Mouse (Mus musculus) brain, embryonic 14.5 days (tissue): Measurements from ENCODE around the gene Npat. TPM values are rescaled to one million over a fixed set of nuclear protein-coding genes. Genes with fewer than 3 reads are reported as not detected.

Source experiments
- DNase-seq: peaks from one replicate; pipeline ENCODE4 v3.0.0-alpha.2; 2011; ENCODE audit warnings: low read depth
- CTCF ChIP-seq: fragments of 200-500 bp; IDR thresholded peaks from 2 replicates; pipeline ENCODE4 v1.5.1; 2012; ENCODE audit warnings: inconsistent platforms, mild to moderate bottlenecking, moderate library complexity, borderline replicate concordance; ENCODE audit not compliant: insufficient read depth, insufficient read length; ENCODE audit errors: extremely low read depth
- POLR2A ChIP-seq: fragments of 200-500 bp; IDR thresholded peaks from 2 replicates; pipeline ENCODE4 v1.6.1; 2012; ENCODE audit warnings: mild to moderate bottlenecking, inconsistent platforms, borderline replicate concordance; ENCODE audit not compliant: poor library complexity, insufficient read depth, insufficient read length, severe bottlenecking; ENCODE audit errors: extremely low read depth
- polyA plus RNA-seq: library from polyadenylated mRNA; depleted of rRNA; stranded (reverse); fragments of >200 nt; gene quantifications from 2 replicates; pipeline ENCODE4 v1.2.3, GENCODE M21; 2012

Gene Npat
- polyA plus RNA-seq, 1 experiment = 10.7 TPM

- TF ChIP-seq CTCF = peak; percentile 81
- TF ChIP-seq POLR2A = no peak
- peak; percentile 77 for DNase-seq
These were observed 57.9 kb downstream of the Npat start for GRCm38 (mm10) chr9:53594764-53595163.

- TF ChIP-seq CTCF (no peak), POLR2A (no peak)
These were observed 60.2 kb downstream of the Npat start for GRCm38 (mm10) chr9:53596971-53597600.

GRCm38 (mm10) chr9:53598631-53599030 lies 61.8 kb downstream of the Npat start:
- TF ChIP-seq CTCF = no peak
- no peak for TF ChIP-seq POLR2A
- DNase-seq = no peak

More at GRCm38 (mm10) chr9:53596971-53597600, 60.2 kb downstream of the Npat start:
- no peak for DNase-seq

- DNase-seq = no peak
- TF ChIP-seq POLR2A (no peak), CTCF (no peak)
These were observed 64.7 kb downstream of the Npat start for GRCm38 (mm10) chr9:53601541-53601940.

- TF ChIP-seq POLR2A = no peak
- no peak for TF ChIP-seq CTCF
- DNase-seq = peak; percentile 5
These were observed 66.5 kb downstream of the Npat start for GRCm38 (mm10) chr9:53603384-53603783.

GRCm38 (mm10) chr9:53603849-53604248 lies 67.0 kb downstream of the Npat start:
- TF ChIP-seq POLR2A (no peak), CTCF (no peak)
- DNase-seq = no peak

- TF ChIP-seq POLR2A (no peak), CTCF (no peak)
- DNase-seq = no peak
These were observed 68.1 kb downstream of the Npat start for GRCm38 (mm10) chr9:53604954-53605353.

GRCm38 (mm10) chr9:53607192-53607591 lies 70.3 kb downstream of the Npat start:
- no peak for TF ChIP-seq POLR2A
- no peak for TF ChIP-seq CTCF

GRCm38 (mm10) chr9:53607816-53608215 lies 71.0 kb downstream of the Npat start:
- TF ChIP-seq CTCF (no peak), POLR2A (no peak)
- DNase-seq = no peak

More at GRCm38 (mm10) chr9:53607192-53607591, 70.3 kb downstream of the Npat start:
- DNase-seq = no peak

- no peak for DNase-seq
- TF ChIP-seq POLR2A (no peak), CTCF (no peak)
These were observed 72.6 kb downstream of the Npat start for GRCm38 (mm10) chr9:53609306-53609967.

GRCm38 (mm10) chr9:53609968-53610781 lies 73.3 kb downstream of the Npat start, which contains the start of gene Acat1:
Gene Acat1, minus strand, starts transcription at chr9:53610382.
- DNase-seq = peak; percentile 97
- no peak for TF ChIP-seq CTCF
- peak; percentile 77; the same call in 1 of the 2 replicates for TF ChIP-seq POLR2A
